Mouse (Mus musculus): ENCODE data around the gene Mrpl23. TPM values are rescaled to one million over a fixed set of nuclear protein-coding genes. Genes with fewer than 3 reads are reported as not detected.
A peak's percentile ranks its signal among the peaks of the same experiment; 100 is the strongest.

Gene Mrpl23
- polyA plus RNA-seq (2014; fragmentation: Nextera tagmentation; extraction: Ambion mirVana), result 21.6 and 22.9 TPM in 2 replicates

DNA sequence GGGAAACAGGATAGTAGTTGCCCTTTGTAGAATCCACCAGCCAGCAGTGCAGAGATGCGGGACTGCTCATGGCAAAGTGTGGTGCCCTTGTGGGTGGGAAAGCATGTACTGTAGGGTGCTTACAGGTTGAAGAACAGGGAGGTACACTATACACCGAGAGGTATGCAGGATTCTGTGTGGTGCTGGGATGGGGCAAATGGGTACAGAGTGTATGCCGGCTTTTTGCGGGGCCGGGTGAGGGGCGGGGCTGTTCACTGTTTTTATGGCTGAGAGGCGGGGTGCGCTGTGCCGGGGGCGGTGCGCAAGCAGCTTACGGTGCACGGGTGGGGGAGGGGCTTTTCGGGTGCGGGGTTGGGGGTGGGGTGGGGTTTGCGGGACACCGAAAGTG, at the start of gene Mrpl23:
Gene Mrpl23, plus strand, starts transcription at position 16 of the 388 bp plus-strand sequence.
- WGBS, result 8% methylated on average over 14 of the region's 17 CpGs
- peak within 1 kb of the TSS; percentile 75 for H3K27ac ChIP-seq
- peaks cover 16% of the 10 kb centered on the region for H3K4me1 ChIP-seq (replicated peaks; ENCODE audit: control insufficient read depth, insufficient read depth, low read length)
- H3K27me3 ChIP-seq (ENCODE audit: control insufficient read depth, insufficient read depth, low read length), result no peaks in the 10 kb centered on the region
- H3K4me3 ChIP-seq (replicated peaks; ENCODE audit: low read length), result peak within 1 kb of the TSS; percentile 67
- H3K9me3 ChIP-seq (ENCODE audit: control insufficient read depth, low read length), result no peaks in the 10 kb centered on the region
- peak within 1 kb of the TSS; percentile 76 for H3K9ac ChIP-seq
- peak; percentile 76 for ATAC-seq (ENCODE audit: low FRiP score)
- peak within 1 kb of the TSS; percentile 72 for H3K4me2 ChIP-seq (replicated peaks)
- H3K36me3 ChIP-seq (replicated peaks; ENCODE audit: control insufficient read depth, insufficient read depth), result peaks cover 10% of the 10 kb centered on the region; the same call in 1 of the 2 replicates
- no peak for DNase-seq (ENCODE audit: low spot score)

DNA sequence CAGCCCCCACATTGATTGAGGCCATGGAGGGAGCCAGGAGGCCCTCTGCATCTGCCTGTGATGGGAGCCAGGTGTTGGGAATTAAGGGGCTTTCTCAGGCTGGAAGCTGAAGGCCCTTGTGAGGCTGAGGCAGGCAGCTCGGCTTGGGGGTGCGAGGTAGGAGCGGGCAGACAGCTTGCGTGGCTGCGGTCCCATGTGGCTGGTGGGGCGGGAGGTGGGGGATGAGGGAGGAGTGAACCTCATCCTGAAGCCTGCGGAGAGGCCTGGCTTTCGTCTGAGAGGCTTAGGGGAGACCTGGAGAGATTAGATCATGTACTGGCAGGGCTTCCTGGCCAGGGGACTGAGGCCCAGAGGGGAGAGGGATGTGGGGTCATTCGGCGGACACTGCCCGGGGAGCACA, 49.4 kb upstream of the Mrpl23 start:
- no peaks in the 10 kb centered on the region for H3K36me3 ChIP-seq (replicated peaks; ENCODE audit: control insufficient read depth, insufficient read depth)
- H3K4me3 ChIP-seq (replicated peaks; ENCODE audit: low read length), result no peak overlapping the region
- DNase-seq (ENCODE audit: low spot score), result no peak
- no peaks in the 10 kb centered on the region for H3K27me3 ChIP-seq (ENCODE audit: control insufficient read depth, insufficient read depth, low read length)
- H3K4me1 ChIP-seq (replicated peaks; ENCODE audit: control insufficient read depth, insufficient read depth, low read length), result peaks cover 18% of the 10 kb centered on the region
- no peak overlapping the region for H3K9ac ChIP-seq
- no peaks in the 10 kb centered on the region for H3K9me3 ChIP-seq (ENCODE audit: control insufficient read depth, low read length)
- H3K27ac ChIP-seq, result no peak overlapping the region; the same call in 1 of the 2 replicates
- no peak overlapping the region for H3K4me2 ChIP-seq (replicated peaks)
- 52% methylated on average over 11 of the region's 11 CpGs for WGBS
- ATAC-seq (ENCODE audit: low FRiP score), result no peak

DNA sequence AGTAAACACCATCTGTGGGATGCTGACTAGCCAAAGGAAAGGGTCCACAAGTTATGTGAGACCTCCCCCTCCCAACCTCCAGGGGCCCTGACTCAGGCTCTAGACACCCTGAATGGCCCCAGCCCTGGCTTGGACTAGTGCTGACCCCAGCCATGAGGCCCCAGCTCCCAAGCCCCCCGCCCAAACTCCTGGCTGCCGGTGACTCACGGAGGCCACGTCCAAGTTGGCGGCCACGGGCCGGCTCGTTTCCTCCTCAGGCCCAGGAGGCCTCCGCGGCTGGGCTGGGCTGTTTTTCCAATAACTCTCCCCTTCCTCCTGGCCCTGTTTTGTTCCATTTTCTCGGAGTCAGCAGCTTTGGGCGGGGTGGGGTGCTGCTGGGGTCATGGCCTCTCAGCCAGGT, 47.7 kb upstream of the Mrpl23 start:
- H3K4me3 ChIP-seq (replicated peaks; ENCODE audit: low read length), result no peak overlapping the region
- H3K4me1 ChIP-seq (replicated peaks; ENCODE audit: control insufficient read depth, insufficient read depth, low read length), result peaks cover 18% of the 10 kb centered on the region
- H3K27ac ChIP-seq, result no peak overlapping the region
- no peak overlapping the region for H3K4me2 ChIP-seq (replicated peaks)
- DNase-seq (ENCODE audit: low spot score) (no peak), ATAC-seq (ENCODE audit: low FRiP score) (no peak)
- no peak overlapping the region for H3K9ac ChIP-seq
- H3K9me3 ChIP-seq (ENCODE audit: control insufficient read depth, low read length), result no peaks in the 10 kb centered on the region
- no peaks in the 10 kb centered on the region for H3K36me3 ChIP-seq (replicated peaks; ENCODE audit: control insufficient read depth, insufficient read depth)
- no peaks in the 10 kb centered on the region for H3K27me3 ChIP-seq (ENCODE audit: control insufficient read depth, insufficient read depth, low read length)
- 77% methylated on average over 12 of the region's 12 CpGs for whole genome bisulfite sequencing

DNA sequence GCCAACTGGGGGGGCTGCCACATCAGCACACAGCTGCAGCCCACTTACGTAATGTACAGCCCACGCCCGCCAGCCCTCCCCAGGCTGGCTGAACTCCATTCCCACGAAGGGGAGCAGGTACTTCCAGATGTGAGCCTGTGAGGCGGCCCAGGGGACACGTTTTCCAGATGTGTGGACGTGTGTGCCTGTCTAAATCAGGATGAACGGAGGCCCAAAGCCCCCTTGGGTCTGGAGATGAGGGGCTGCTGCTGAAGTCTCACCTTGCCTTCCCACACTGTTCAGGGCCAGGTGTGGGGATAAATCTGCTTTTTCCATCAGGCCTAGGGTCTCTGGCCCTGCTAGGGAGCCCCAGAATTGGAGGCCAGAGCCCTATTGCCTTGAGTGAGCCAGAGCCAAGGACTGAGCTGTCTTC, 45.7 kb upstream of the Mrpl23 start:
- H3K27ac ChIP-seq, result 0 out of 2 replicates have a peak overlapping the region, but pooled peaks have one; percentile 7
- no peak overlapping the region for H3K9ac ChIP-seq

DNA sequence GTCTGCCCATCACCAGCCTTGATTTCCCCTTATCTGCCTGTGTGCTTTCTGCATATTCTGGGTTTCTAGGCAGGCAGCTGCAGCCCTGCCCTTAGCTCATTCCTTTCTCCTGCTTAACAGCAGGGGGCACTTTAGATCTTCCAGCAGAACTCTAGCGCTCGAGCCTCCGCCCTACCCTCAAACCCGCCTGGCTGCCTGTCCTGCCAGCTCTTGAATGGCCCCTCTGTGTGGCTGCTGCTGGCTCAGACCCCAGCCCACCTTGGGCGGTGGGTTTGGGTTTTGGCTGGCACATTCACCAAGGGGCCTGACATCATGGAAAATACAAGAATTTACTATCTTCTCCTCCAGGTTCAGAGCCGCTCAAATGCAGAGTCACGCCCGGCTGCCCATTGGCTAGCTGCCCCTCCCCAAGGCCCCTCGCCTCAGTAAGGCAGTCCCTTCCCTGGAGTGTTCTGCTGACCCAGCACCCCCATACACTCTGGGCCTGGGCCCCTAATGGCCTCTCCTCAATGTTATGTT, 45.1 kb upstream of the Mrpl23 start:
- Histone ChIP-seq H3K27ac (0 out of 2 replicates have a peak overlapping the region, but pooled peaks have one; percentile 7), H3K9ac (no peak overlapping the region), H3K4me3 (replicated peaks; ENCODE audit: low read length) (no peak overlapping the region), H3K4me1 (replicated peaks; ENCODE audit: control insufficient read depth, insufficient read depth, low read length) (peaks cover 7% of the 10 kb centered on the region), H3K36me3 (replicated peaks; ENCODE audit: control insufficient read depth, insufficient read depth) (no peaks in the 10 kb centered on the region), H3K9me3 (ENCODE audit: control insufficient read depth, low read length) (no peaks in the 10 kb centered on the region), H3K27me3 (ENCODE audit: control insufficient read depth, insufficient read depth, low read length) (no peaks in the 10 kb centered on the region), H3K4me2 (replicated peaks) (0 out of 2 replicates have a peak overlapping the region, but pooled peaks have one; percentile 15)
- peak; percentile 74; the same call in 1 of the 2 replicates for ATAC-seq (ENCODE audit: low FRiP score)
- WGBS, result 23% methylated on average over 9 of the region's 9 CpGs
- DNase-seq (ENCODE audit: low spot score), result peak; percentile 66

More for the DNA sequence above, 45.7 kb upstream of the Mrpl23 start:
- no peak for DNase-seq (ENCODE audit: low spot score)
- Histone ChIP-seq H3K27me3 (ENCODE audit: control insufficient read depth, insufficient read depth, low read length) (no peaks in the 10 kb centered on the region), H3K4me2 (replicated peaks) (no peak overlapping the region), H3K36me3 (replicated peaks; ENCODE audit: control insufficient read depth, insufficient read depth) (no peaks in the 10 kb centered on the region), H3K9me3 (ENCODE audit: control insufficient read depth, low read length) (no peaks in the 10 kb centered on the region), H3K4me3 (replicated peaks; ENCODE audit: low read length) (no peak overlapping the region), H3K4me1 (replicated peaks; ENCODE audit: control insufficient read depth, insufficient read depth, low read length) (peaks cover 14% of the 10 kb centered on the region)
- 73% methylated on average over 8 of the region's 8 CpGs for WGBS
- ATAC-seq (ENCODE audit: low FRiP score), result no peak

DNA sequence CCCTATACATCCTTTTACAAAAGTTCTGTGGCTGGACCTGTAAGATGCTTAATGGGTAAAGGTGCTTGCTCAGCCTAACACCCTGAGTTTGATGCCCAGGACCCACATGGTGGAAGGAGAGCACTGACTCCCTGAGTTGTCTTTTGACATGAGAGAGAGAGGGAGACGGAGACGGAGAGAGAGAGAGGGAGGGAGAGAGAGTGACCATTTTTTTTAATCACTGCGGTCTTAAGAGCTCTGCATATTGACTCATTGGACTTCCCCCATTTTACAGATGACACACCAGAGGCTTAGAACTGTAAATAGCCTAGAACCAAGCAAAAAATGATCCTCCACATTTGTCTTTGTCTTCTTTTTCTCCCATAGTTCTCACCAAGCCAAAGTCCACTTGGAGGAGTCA, 44.4 kb upstream of the Mrpl23 start:
- Histone ChIP-seq H3K4me1 (replicated peaks; ENCODE audit: control insufficient read depth, insufficient read depth, low read length) (0 out of 2 replicates have a peak, but pooled peaks cover 3% of the 10 kb centered on the region), H3K4me2 (replicated peaks) (no peak overlapping the region), H3K9me3 (ENCODE audit: control insufficient read depth, low read length) (no peaks in the 10 kb centered on the region), H3K4me3 (replicated peaks; ENCODE audit: low read length) (no peak overlapping the region), H3K27me3 (ENCODE audit: control insufficient read depth, insufficient read depth, low read length) (no peaks in the 10 kb centered on the region), H3K36me3 (replicated peaks; ENCODE audit: control insufficient read depth, insufficient read depth) (no peaks in the 10 kb centered on the region), H3K9ac (no peak overlapping the region), H3K27ac (no peak overlapping the region)
- 86% methylated on average over 3 of the region's 3 CpGs for WGBS
- DNase-seq (ENCODE audit: low spot score) (no peak), ATAC-seq (ENCODE audit: low FRiP score) (no peak)

DNA sequence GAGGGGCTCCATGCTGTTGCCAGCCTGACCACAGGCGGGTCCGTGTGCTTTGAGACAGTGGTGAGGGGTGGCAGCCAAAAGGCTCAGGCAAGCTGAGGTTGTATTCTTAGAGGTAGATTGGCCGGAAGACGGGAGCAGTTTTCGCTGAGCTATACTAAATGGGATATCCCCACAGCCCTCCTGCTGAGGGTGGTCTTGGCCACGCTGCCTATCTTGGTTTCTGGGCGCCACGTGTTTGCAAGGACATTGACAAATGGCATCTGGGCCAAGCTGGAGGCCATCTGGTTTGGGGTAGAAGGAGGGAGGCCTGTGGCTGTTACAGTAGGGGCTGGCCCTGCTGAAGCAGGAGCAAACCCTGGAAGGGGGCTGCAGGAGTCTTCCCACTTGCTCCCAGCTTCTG, 39.0 kb upstream of the Mrpl23 start:
- no peak overlapping the region for H3K4me3 ChIP-seq (replicated peaks; ENCODE audit: low read length)
- H3K9ac ChIP-seq, result no peak overlapping the region
- no peak overlapping the region for H3K27ac ChIP-seq
- DNase-seq (ENCODE audit: low spot score) (no peak), ATAC-seq (ENCODE audit: low FRiP score) (no peak)
- WGBS, result 68% methylated on average over 8 of the region's 8 CpGs
- H3K27me3 ChIP-seq (ENCODE audit: control insufficient read depth, insufficient read depth, low read length), result no peaks in the 10 kb centered on the region
- no peaks in the 10 kb centered on the region for H3K36me3 ChIP-seq (replicated peaks; ENCODE audit: control insufficient read depth, insufficient read depth)
- H3K4me2 ChIP-seq (replicated peaks), result no peak overlapping the region
- H3K4me1 ChIP-seq (replicated peaks; ENCODE audit: control insufficient read depth, insufficient read depth, low read length), result no peaks in the 10 kb centered on the region
- H3K9me3 ChIP-seq (ENCODE audit: control insufficient read depth, low read length), result no peaks in the 10 kb centered on the region

DNA sequence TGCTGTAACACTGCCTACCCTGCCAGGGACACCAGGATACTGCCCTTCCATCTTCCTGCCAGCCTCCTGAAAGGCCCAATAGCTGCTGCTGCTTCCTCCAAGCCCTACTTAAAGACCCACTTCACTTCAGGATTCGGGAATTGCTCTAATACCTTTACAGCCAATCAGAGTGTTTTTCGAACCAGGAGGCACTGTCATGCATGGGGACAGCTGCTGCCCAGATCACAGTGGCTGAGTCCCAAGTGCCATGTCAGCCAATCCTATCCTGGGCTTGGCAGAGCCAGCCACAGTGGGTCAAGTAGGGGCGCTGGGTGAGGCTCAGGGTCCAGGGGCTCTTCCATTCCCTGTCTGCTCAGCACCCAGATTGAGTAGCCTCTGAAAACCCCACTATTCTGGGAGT, 36.3 kb upstream of the Mrpl23 start:
- DNase-seq (ENCODE audit: low spot score), result no peak
- WGBS, result 81% methylated on average over 3 of the region's 3 CpGs

DNA sequence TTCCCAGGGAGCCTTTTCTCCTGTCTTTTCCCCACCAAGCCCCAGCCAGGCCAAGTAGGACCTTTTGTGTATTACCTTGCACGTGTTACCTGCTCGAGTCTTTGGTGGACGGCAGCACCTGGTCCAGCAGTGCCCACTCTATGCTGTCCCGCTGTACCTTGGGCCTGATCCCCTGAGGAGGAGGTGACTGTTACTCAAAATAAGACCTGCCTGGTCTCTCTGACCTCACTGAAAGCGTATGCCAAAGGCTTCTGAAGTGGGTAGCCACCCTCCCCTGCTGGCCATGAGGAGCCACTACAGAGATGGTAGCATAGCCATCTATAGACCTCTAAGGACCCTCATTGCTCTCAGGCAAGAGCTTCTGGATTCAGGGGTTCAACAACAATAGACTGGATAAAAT, 35.7 kb upstream of the Mrpl23 start:
- 80% methylated on average over 5 of the region's 5 CpGs for WGBS
- H3K9me3 ChIP-seq (ENCODE audit: control insufficient read depth, low read length), result no peaks in the 10 kb centered on the region
- H3K27ac ChIP-seq, result no peak overlapping the region
- no peak overlapping the region for H3K4me2 ChIP-seq (replicated peaks)
- ATAC-seq (ENCODE audit: low FRiP score), result no peak
- no peaks in the 10 kb centered on the region for H3K4me1 ChIP-seq (replicated peaks; ENCODE audit: control insufficient read depth, insufficient read depth, low read length)
- H3K27me3 ChIP-seq (ENCODE audit: control insufficient read depth, insufficient read depth, low read length), result no peaks in the 10 kb centered on the region
- no peaks in the 10 kb centered on the region for H3K36me3 ChIP-seq (replicated peaks; ENCODE audit: control insufficient read depth, insufficient read depth)
- H3K4me3 ChIP-seq (replicated peaks; ENCODE audit: low read length), result no peak overlapping the region
- H3K9ac ChIP-seq, result no peak overlapping the region
- no peak for DNase-seq (ENCODE audit: low spot score)

More for the DNA sequence above, 36.3 kb upstream of the Mrpl23 start:
- H3K27me3 ChIP-seq (ENCODE audit: control insufficient read depth, insufficient read depth, low read length), result no peaks in the 10 kb centered on the region
- H3K9ac ChIP-seq, result no peak overlapping the region
- no peak overlapping the region for H3K4me2 ChIP-seq (replicated peaks)
- H3K27ac ChIP-seq, result no peak overlapping the region
- ATAC-seq (ENCODE audit: low FRiP score), result no peak
- no peaks in the 10 kb centered on the region for H3K9me3 ChIP-seq (ENCODE audit: control insufficient read depth, low read length)
- no peaks in the 10 kb centered on the region for H3K36me3 ChIP-seq (replicated peaks; ENCODE audit: control insufficient read depth, insufficient read depth)
- H3K4me1 ChIP-seq (replicated peaks; ENCODE audit: control insufficient read depth, insufficient read depth, low read length), result no peaks in the 10 kb centered on the region
- no peak overlapping the region for H3K4me3 ChIP-seq (replicated peaks; ENCODE audit: low read length)

DNA sequence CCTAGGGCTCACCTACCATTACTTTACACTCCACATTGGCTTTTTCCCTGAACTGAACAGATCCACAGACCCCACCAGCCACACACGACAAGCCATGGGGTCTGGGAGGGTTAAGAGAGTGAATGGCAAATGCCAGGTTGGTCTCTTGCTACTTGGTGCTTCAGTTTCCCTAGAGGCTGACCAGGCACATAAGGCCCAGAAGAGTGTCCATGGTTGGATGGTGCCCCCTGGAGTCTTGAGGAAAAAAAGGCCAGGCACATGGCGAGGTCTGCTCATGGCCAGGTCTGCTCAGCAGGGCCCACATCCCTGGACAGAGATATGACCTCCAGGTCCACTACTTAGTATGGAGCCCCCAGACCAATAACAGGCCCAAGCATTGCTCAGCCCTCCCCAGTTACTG, 34.7 kb upstream of the Mrpl23 start:
- Histone ChIP-seq H3K4me1 (replicated peaks; ENCODE audit: control insufficient read depth, insufficient read depth, low read length) (no peaks in the 10 kb centered on the region), H3K9ac (no peak overlapping the region), H3K27me3 (ENCODE audit: control insufficient read depth, insufficient read depth, low read length) (no peaks in the 10 kb centered on the region), H3K4me2 (replicated peaks) (no peak overlapping the region), H3K4me3 (replicated peaks; ENCODE audit: low read length) (no peak overlapping the region), H3K36me3 (replicated peaks; ENCODE audit: control insufficient read depth, insufficient read depth) (no peaks in the 10 kb centered on the region), H3K27ac (no peak overlapping the region), H3K9me3 (ENCODE audit: control insufficient read depth, low read length) (no peaks in the 10 kb centered on the region)
- 91% methylated on average over 2 of the region's 2 CpGs for WGBS
- ATAC-seq (ENCODE audit: low FRiP score), result no peak
- DNase-seq (ENCODE audit: low spot score), result no peak
